Mouse (Mus musculus) gastrocnemius, postnatal 14 days (tissue): ENCODE data around the gene Arhgap10. TPM values are rescaled to one million over a fixed set of nuclear protein-coding genes. Genes with fewer than 3 reads are reported as not detected.

Experiments
- DNase-seq: peaks from one replicate; pipeline ENCODE4 v3.0.0; 2021; ENCODE audit warnings: mixed read lengths
- intact Hi-C: fragments of 180-260 bp; cut with DNase I; formaldehyde crosslinking; loops from one replicate; pipeline ENCODE4 v1.15.1; 2025; ENCODE audit warnings: low total_unique reads
- total RNA-seq, 2 experiments: library from RNA; stranded (reverse); gene quantifications; 2 replicates each; pipeline ENCODE4 v1.2.3; 2021

The Arhgap10 gene
- total RNA-seq, 2 experiments from 2014 or later: 43.3 to 50.0 TPM

- DNase-seq: no peak
- intact Hi-C loops: no loop called here
Measured at GRCm38 (mm10) chr8:77262216-77263009, 255.3 kb downstream of the Arhgap10 start.

DNA sequence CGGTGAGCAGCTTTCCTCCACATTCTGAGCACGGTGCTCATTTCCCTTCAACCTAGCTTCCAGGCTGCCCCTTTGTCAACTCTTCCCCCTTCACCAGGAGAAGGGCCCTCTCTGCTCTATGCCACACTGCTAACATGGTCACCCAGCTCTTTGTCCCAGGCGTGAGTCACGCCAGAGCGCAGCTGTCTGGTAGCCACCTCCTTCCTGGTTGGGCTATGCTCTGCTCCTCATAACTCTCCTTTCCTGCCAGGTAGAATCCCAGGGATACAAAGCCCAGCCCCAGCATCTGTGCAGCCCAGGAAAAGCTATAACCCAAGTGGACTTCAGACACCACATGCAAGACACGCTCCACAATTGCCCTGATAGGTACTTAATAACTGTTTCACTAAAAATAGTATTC is 256.5 kb downstream of the Arhgap10 start:
- intact Hi-C loops: no loop called here
- no peak for DNase-seq

DNA sequence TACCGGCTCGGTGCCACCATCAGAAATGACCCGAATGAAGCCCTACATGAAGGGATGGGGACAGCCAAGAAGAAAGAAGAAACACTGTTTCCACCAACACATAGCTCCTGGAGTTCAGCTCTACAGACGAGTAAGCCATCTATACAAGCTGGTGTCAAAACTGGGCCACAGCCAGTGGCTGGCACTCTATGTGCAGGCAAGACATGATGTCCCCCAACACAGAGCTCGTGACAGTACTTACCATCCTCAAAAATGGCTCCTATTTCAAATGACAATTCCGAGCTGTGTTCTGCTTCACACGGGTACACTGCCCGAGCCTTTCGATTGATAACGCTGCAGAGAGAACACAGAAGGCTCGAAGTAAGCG is 260.7 kb downstream of the Arhgap10 start:
- intact Hi-C loops: no loop called here
- DNase-seq: no peak

DNA sequence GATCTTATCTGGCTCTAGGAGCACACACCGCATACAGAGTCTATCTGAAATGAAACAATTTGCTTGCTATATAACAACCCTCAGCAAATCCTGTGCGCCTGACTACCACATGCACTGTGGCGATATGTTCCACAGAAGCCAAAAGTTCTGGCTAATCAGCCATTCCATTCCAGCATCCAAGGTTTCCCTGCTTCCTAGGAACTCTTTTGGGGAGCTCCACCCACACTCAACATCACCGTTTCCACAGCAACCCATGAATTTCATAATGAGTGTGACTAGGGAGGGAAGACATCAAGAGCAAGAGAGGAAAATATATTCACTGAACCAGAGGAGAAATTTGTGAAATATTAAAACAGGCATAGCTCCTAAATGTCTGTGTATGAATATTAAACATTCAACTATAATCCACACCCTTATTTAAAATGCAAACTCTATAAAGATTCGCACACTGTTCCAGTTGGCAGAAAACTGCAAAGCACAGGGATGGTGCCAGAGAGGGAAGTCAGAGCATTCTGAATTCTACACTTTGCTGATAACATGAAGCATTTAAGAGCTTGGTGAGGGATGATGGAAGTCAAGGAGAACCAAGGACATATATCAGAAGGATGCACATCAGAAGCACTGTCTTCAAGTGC is 261.2 kb downstream of the Arhgap10 start:
- no peak for DNase-seq
- intact Hi-C loops: no loop called here

DNA sequence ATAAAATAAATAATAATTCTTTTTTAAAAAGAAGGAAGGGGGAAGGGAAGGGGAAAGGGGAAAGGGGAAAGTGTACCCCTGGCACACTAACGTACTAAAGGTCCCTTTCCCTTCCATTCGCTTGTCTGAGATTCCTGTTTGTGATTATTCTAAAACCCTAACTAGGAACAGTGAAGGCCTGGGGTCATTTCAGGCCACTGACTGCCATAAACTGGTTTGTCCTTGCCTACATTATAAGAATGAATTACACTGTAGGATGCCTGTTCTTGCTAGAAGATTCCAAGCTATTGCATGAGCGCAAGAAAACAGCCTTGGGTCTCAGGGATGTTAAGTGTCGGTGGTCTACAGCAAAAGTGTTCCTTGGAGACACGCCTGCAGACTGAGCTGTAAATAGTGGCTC is 263.3 kb downstream of the Arhgap10 start:
- no peak for DNase-seq
- intact Hi-C loops: no loop called here

DNA sequence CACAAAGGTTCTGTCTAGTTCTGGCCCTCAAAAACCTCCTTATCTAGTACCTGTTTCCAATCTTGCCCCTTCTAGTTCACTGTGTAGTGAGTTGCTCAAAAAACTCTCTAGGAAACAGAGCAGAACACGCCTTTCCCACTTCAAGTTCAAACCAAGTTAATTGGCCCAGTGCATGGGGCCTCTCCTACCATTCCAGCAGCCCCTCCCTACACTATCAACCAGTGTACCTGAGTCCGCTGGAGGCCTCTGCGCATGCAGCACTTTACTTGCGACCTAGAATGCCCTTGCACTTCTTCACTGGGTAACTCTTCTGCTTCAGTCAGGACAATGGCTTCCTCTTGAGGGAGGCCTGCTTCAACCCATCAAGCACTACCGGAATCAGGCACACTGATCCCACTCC is 266.6 kb downstream of the Arhgap10 start:
- DNase-seq: no peak
- intact Hi-C loops: no loop called here

- intact Hi-C loops: no loop called here
- no peak for DNase-seq
Measured at GRCm38 (mm10) chr8:77250094-77250493, 267.7 kb downstream of the Arhgap10 start.

DNA sequence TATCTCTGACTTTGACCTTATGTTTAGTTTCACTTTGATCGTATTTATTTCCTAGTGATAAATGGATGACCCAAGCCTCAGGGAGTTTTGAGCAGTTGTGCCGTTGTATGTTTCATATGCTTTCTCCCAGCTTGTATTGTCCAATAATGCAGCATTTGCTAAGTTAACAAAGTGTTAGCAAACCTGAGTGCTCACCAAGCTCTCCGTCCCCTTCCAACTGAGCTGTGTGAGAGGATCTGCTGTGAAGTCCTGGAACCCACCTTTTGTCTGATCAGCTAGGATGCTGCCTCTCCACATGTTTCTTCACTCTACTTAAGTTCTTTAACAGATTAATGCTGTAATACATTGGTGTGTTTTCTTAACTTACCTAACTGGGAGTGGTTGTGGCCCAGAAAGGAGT is 276.4 kb downstream of the Arhgap10 start:
- intact Hi-C loops: no loop called here
- DNase-seq: no peak

GRCm38 (mm10) chr8:77239462-77239861 is 278.3 kb downstream of the Arhgap10 start:
- intact Hi-C loops: no loop called here
- no peak for DNase-seq

DNA sequence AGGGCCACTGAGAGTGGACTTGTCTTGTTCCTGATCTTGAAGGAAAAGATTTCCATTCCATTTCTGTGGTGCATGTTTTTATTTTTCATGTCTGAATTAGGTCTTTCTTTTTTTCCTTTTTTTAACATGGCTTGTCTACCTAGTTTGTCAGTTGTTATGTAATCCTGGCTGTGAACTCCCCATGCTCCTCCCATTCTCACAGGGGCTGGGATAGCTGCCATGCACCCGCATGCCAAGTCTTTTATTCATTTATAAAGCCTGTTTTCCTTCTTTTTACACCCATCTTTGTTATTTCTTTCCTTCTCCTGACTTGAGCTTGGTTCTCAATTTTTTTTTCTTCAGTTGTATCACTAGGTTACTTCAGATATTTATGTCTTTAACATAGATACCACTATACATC is 281.1 kb downstream of the Arhgap10 start:
- no peak for DNase-seq
- intact Hi-C loops: no loop called here

- DNase-seq: no peak
- intact Hi-C loops: no loop called here
Measured at GRCm38 (mm10) chr8:77232411-77232810, 285.3 kb downstream of the Arhgap10 start.

DNA sequence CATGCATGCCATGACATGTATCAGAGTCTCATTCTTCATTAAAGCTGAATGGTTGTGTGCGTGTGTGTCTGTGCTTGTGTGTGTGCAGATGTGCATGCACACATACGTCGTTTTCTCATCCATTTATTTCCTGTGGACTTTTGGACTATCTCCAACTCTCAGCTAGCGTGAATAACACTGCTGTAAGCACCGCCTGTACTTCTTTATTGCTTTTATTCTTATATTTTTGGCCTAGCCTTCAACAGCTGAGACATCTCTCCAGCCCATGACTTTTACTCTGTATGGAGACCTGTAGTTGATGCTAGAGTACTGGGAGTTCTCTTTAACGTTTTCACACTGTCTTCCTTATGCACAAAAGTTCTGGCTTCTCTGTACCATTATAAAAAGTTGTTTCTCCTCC is 285.9 kb downstream of the Arhgap10 start:
- DNase-seq: no peak

GRCm38 (mm10) chr8:77231211-77231610 is 286.5 kb downstream of the Arhgap10 start:
- intact Hi-C loops: no loop called here
- DNase-seq: no peak

More for the DNA sequence above, 285.9 kb downstream of the Arhgap10 start:
- intact Hi-C loops: no loop called here

DNA sequence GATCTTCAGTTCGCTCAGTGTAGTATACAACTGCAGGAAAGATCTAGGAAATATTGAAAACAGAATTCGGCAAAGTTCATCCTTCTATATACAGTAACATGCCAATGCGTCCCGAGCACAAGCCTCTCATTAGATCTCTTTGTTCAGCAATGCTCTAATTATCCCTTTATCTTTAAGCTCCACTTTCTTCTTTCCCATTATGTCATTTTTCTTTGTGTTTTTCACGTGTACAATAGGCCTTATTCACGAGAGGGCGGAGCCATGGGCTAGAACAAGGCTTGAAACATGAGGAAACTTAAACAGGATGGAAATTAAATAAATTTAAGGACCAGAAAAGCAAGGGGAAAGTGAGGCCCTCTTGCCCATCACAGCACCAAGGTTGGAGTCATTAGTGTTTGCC is 289.1 kb downstream of the Arhgap10 start:
- intact Hi-C loops: no loop called here
- DNase-seq: no peak

DNA sequence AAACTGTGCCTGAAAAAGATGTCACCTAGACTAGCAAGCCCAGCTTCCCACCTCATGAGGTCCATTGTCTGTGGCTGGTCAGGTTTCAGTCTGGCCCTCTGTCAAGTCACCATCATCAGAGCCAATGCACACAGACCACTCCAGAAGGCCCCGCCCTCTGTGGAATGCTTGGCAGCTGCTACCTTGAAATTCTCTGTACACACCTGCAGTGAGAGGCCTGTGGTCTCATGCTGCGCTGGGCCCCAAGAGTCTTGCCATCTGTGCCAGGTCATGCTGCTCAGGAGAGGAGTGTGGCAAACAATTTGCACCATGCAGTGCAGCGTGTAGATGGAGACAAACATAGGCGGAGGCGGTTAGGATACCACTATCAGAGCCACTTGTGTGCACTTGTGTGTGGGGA is 290.0 kb downstream of the Arhgap10 start:
- intact Hi-C loops: no loop called here

GRCm38 (mm10) chr8:77223123-77223522 is 294.6 kb downstream of the Arhgap10 start:
- intact Hi-C loops: no loop called here
- DNase-seq: no peak

More for the DNA sequence above, 290.0 kb downstream of the Arhgap10 start:
- DNase-seq: no peak

- DNase-seq: no peak
- intact Hi-C loops: no loop called here
Measured at GRCm38 (mm10) chr8:77215191-77215590, 302.6 kb downstream of the Arhgap10 start.

- intact Hi-C loops: no loop called here
- DNase-seq: no peak
Measured at GRCm38 (mm10) chr8:77214665-77215064, 303.1 kb downstream of the Arhgap10 start.

GRCm38 (mm10) chr8:77213893-77214464 is 303.8 kb downstream of the Arhgap10 start:
- DNase-seq: no peak
- intact Hi-C loops: no loop called here

DNA sequence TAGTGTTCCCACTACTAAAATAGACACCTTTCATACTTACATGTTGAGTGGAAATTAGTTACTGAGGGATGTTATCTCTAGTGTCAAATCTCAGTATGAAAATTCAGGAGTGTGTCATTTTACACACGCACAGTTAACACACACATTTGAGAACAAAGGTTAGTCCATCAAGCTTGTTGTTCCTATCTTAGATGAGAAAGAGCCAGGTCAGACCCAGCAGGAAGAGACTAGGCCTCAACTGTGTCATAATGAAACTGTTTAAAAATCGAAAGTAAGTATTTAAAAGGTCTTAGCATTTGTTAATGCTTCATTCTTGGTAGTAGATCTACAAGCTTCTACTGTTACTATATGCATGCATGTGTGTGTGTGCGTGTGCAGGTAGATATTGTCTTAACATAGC is 308.5 kb downstream of the Arhgap10 start:
- intact Hi-C loops: no loop called here
- DNase-seq: no peak
